Mouse (Mus musculus) heart, embryonic 13.5 days (tissue): ENCODE results near the gene Cdkn1b. TPM values are rescaled to one million over a fixed set of nuclear protein-coding genes. Genes with fewer than 3 reads are reported as not detected.

Experiments
- ATAC-seq: fragments of 200-750 bp; cut with Nextera tagmentation; 2 replicates; pipeline ENCODE4 v1.8.0; 2017; ENCODE audit warnings: moderate TSS enrichment; ENCODE audit not compliant: insufficient number of reproducible peaks, low FRiP score, low TSS enrichment; ENCODE audit errors: extremely low read depth
- H3K27ac ChIP-seq: fragments of 300-500 bp; sonication (generic); replicated peaks from 2 replicates; pipeline ENCODE4 v1.5.1; 2015; ENCODE audit warnings: moderate library complexity, mild to moderate bottlenecking, inconsistent platforms
- H3K27me3 ChIP-seq: fragments of 300-500 bp; sonication (generic); replicated peaks from 2 replicates; pipeline ENCODE4 v1.6.1; 2015; ENCODE audit warnings: mild to moderate bottlenecking, inconsistent platforms
- H3K36me3 ChIP-seq: fragments of 300-500 bp; sonication (generic); 2 replicates; pipeline ENCODE4 v1.6.1; 2015; ENCODE audit warnings: mild to moderate bottlenecking, inconsistent platforms
- H3K4me1 ChIP-seq: fragments of 300-500 bp; sonication (generic); 2 replicates; pipeline ENCODE4 v1.6.1; 2015; ENCODE audit warnings: inconsistent platforms
- H3K4me2 ChIP-seq: fragments of 300-500 bp; sonication (generic); 2 replicates; pipeline ENCODE4 v1.6.1; 2015; ENCODE audit warnings: inconsistent platforms, mild to moderate bottlenecking, moderate library complexity
- H3K4me3 ChIP-seq: fragments of 300-500 bp; sonication (generic); 2 replicates; pipeline ENCODE4 v1.5.1; 2015; ENCODE audit warnings: moderate library complexity, mild to moderate bottlenecking, inconsistent platforms
- H3K9ac ChIP-seq: fragments of 300-500 bp; sonication (generic); 2 replicates; pipeline ENCODE4 v1.6.1; 2015; ENCODE audit warnings: inconsistent platforms, mild to moderate bottlenecking, moderate library complexity
- H3K9me3 ChIP-seq: fragments of 300-500 bp; sonication (generic); 2 replicates; pipeline ENCODE4 v1.6.1; 2016; ENCODE audit warnings: inconsistent platforms
- whole genome bisulfite sequencing: fragments of 180-500 bp; shearing (Covaris S2); methylation state at CpG from one replicate; pipeline ENCODE4 v1.1.7; 2015; ENCODE audit warnings: mixed read lengths; 5-methylcytosine and 5-hydroxymethylcytosine counted together
- polyA plus RNA-seq: library from polyadenylated mRNA; unstranded; fragments of >200 nt; fragmentation: Nextera tagmentation; extraction: Ambion mirVana; gene quantifications from 2 replicates; pipeline ENCODE4 v1.2.1, GENCODE M21; 2015

The Cdkn1b gene
- polyA plus RNA-seq, 1 experiment from 2014 or later = 14.4 TPM

DNA sequence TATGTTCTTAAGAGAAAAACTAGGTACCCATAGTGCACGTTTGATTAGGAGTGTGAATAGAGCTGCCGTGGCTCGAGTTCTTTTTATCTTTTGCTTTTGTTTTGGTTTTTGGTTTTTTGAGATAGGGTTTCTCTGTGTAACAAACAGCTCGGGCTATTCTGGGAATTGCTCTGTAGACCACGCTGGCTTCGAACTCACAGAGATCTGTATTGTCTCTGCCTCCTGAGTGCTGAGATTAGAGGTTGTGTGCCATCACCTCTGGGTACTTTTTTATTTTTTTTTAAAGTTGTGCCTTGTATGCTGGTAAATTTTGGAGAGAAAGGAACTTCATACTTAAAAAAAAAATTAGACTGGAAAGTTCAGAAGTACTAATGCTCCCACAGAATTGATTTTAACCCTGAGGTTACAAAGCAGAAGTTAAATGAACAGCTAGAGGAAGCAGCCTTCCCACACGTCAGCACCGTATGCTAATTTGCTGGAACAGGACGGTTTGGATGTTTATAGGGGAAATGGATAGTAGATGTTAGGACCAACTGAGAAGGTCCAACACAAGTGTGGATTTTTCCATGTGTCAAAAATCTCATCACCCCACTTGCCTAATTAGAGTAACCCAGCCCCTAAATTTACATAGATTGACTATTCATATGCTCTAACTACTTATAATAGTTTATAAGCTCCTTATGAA is 2.5 kb downstream of the Cdkn1b start:
- Histone ChIP-seq H3K27ac (peak overlapping the region; percentile 99; the same call in 1 of the 2 replicates), H3K36me3 (peaks cover 22% of the 10 kb centered on the region), H3K4me3 (peak overlapping the region; percentile 97), H3K9me3 (no peaks in the 10 kb centered on the region), H3K4me1 (peaks cover 48% of the 10 kb centered on the region), H3K27me3 (0 out of 2 replicates have a peak, but pooled peaks cover 3% of the 10 kb centered on the region), H3K4me2 (peak overlapping the region; percentile 95), H3K9ac (peak overlapping the region; percentile 98)
- 29% methylated on average over 9 of the region's 9 CpGs for WGBS
- ATAC-seq = no peak

DNA sequence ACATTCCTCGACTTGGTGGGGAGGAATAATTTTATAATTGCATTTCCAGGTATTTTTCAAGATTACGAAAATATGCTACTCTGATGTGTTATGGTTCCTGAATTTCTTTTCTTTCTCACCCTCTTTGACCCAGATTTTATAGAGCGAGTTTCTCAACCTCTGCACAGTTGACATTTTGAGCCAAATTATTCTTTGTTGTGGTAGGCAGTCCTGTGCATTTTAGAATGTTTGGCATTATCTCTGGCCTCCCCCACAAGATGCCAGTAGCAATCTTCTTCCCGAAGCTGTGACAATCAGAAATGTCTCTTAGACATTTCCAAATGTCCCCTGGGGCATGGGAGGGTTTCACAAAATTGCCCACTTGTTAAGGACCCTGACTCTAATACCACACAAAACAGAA is 3.5 kb downstream of the Cdkn1b start:
- H3K36me3 ChIP-seq = peaks cover 22% of the 10 kb centered on the region
- no peaks in the 10 kb centered on the region for H3K27me3 ChIP-seq
- no peaks in the 10 kb centered on the region for H3K9me3 ChIP-seq
- peak overlapping the region; percentile 97 for H3K4me3 ChIP-seq
- peaks cover 49% of the 10 kb centered on the region for H3K4me1 ChIP-seq
- H3K4me2 ChIP-seq = peak overlapping the region; percentile 95
- H3K27ac ChIP-seq = no peak overlapping the region
- H3K9ac ChIP-seq = peak overlapping the region; percentile 63
- WGBS = 72% methylated on average over 4 of the region's 4 CpGs
- no peak for ATAC-seq

DNA sequence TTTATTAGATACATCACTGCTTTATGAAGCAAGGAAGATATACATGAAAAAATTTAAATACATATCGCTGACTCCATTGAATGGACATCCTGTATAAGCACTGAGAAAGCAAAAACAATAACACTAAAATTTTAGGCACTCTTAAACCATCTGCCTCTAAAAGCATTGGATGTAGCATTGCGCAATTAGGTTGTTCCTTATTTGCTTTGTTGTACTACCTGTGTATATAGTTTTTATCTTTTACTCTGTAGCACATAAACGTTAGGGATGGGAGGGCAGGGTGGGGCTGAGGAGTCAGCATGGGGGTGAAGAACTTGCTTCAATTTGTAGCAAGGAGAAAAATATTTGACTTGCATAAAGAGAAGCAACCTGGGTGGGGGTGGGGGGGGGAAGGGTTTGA is 4.1 kb downstream of the Cdkn1b start:
- Histone ChIP-seq H3K27me3 (no peaks in the 10 kb centered on the region), H3K4me2 (peak overlapping the region; percentile 95), H3K9ac (peak overlapping the region; percentile 40; the same call in 1 of the 2 replicates), H3K4me3 (peak overlapping the region; percentile 97), H3K27ac (no peak overlapping the region), H3K4me1 (peaks cover 46% of the 10 kb centered on the region), H3K36me3 (peaks cover 22% of the 10 kb centered on the region), H3K9me3 (no peaks in the 10 kb centered on the region)
- no peak for ATAC-seq
- WGBS = 70% methylated on average over 3 of the region's 3 CpGs

DNA sequence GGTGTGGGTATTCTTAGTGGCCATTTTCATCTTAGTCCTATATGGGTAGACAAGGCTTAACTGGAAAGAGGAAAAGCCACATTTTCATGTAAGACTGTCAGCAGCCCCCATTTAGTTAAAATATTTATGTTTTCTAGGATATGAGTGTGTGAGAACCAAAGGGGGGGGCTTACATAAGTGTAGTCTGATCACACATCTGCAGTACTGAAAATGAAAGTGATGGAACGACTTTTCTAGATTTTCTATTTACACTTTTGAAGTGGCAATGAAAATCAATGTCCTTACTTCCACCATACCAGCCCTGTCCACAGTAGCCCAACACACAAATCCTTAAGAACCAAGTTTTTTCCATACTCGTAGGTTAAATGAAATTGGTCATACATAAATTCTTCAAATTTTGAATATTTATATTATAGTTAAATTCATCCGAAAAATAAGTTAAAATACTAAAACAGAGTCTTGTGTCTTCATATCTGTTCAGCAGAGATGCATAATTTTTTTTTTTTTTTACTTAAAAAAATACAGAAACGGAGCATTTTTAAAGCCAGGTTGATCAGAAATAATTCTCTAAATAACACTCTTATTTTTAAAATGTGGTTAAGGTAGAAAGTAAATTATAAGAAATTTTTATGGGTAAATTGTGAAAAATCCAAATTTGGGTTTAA is 5.6 kb downstream of the Cdkn1b start:
- Histone ChIP-seq H3K4me2 (peak overlapping the region; percentile 40), H3K4me1 (peaks cover 56% of the 10 kb centered on the region), H3K27me3 (no peaks in the 10 kb centered on the region), H3K9ac (peak overlapping the region; percentile 54), H3K9me3 (no peaks in the 10 kb centered on the region), H3K36me3 (peaks cover 22% of the 10 kb centered on the region), H3K4me3 (0 out of 2 replicates have a peak overlapping the region, but pooled peaks have one; percentile 6), H3K27ac (no peak overlapping the region)
- no peak for ATAC-seq
- WGBS = 76% methylated on average over 4 of the region's 4 CpGs

DNA sequence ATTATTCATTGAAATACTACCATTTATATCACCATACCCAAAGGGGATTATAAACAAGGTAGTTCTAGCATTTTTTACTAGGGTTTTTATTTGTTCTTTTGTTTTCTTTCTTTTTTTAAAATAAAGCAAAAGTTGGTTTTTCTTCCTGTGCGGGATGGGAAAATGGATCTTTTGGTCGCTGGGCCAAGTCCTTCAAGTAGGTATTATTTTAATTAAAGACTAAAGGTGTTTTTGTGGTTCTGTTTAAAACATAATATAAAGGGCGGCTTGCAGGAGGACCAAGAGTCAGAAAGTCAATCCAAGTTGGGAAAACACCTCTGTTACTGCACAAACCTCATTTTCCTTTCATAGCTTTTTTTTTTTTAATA is 6.1 kb downstream of the Cdkn1b start:
- H3K9me3 ChIP-seq = no peaks in the 10 kb centered on the region
- no peak for ATAC-seq
- peak overlapping the region; percentile 91 for H3K4me2 ChIP-seq
- 38% methylated on average over 3 of the region's 3 CpGs for WGBS
- H3K4me3 ChIP-seq = peak overlapping the region; percentile 64
- H3K27ac ChIP-seq = peak overlapping the region; percentile 99
- peak overlapping the region; percentile 92 for H3K9ac ChIP-seq
- H3K4me1 ChIP-seq = peaks cover 61% of the 10 kb centered on the region
- H3K27me3 ChIP-seq = no peaks in the 10 kb centered on the region
- peaks cover 22% of the 10 kb centered on the region for H3K36me3 ChIP-seq

DNA sequence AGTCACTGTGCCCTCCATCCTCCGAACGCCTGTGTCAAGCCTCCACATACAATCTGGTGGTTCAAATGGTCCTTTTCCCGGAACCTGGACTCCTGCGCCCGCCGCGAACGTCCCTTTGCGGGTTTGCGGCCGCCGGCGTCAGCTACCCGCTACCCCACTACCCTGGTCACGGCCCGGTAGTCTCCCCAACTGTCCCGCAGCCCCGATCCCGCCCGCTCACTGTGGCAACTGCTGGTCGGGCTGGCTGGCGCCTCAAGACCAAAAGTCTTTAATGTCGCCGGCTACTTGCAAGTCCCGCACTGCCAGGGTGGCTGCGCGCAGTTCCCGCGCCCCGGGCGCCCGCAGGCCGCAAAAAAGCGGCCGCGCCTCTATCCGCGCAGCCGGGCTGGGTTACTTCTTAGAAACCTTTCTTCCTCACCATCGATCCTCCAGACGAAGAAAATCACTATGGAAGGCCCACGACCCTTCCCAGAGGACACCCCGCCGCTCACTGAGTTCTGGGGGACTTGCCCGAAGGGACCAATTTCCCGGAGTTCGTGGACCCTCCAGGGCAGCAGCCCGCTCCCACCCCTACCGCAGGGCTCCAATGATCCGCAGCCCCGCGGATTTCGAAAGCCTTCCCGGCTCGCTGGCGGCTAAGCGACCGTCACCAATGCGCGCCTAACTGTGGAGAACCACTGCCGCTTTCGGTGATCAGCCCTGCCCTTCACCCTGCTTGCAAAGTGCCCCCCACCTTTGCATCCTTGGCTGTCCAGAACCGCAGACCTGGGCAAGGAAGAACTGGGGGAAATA is 6.8 kb downstream of the Cdkn1b start:
- no peaks in the 10 kb centered on the region for H3K9me3 ChIP-seq
- H3K4me3 ChIP-seq = peak overlapping the region; percentile 64
- WGBS = under 1% methylated on average over 63 of the region's 63 CpGs
- H3K9ac ChIP-seq = peak overlapping the region; percentile 92
- H3K27me3 ChIP-seq = no peaks in the 10 kb centered on the region
- H3K4me2 ChIP-seq = peak overlapping the region; percentile 91
- H3K27ac ChIP-seq = peak overlapping the region; percentile 99
- H3K4me1 ChIP-seq = peaks cover 62% of the 10 kb centered on the region
- H3K36me3 ChIP-seq = peaks cover 20% of the 10 kb centered on the region
- ATAC-seq = peak; percentile 26; the same call in 1 of the 2 replicates

DNA sequence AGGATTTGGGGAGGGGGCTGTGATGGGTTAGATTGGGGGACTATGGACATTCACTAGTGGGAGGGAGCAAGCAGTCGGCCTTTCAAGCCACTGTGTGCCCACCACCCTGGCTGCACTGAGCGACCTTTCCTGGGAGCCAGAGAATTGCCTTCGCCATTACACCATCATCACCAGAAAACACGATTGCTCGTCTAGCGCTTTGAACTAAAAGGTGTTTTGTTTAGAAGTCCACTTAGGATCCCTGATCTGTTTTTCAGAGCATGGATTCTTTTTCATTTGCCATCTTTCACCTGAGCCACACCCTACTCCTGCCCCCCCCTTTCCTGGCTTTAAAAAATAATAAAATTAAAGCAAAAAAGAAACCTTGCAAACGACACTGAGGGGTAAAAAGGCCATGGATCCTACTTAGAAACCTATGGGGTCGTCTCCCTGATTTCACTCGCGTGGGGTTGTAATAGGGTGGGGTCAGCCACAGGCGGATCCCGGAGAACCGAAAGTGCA is 7.4 kb downstream of the Cdkn1b start:
- peak overlapping the region; percentile 99 for H3K27ac ChIP-seq
- H3K27me3 ChIP-seq = no peaks in the 10 kb centered on the region
- no peak for ATAC-seq
- peak overlapping the region; percentile 91 for H3K4me2 ChIP-seq
- peak overlapping the region; percentile 64 for H3K4me3 ChIP-seq
- peaks cover 14% of the 10 kb centered on the region for H3K36me3 ChIP-seq
- no peaks in the 10 kb centered on the region for H3K9me3 ChIP-seq
- 1% methylated on average over 13 of the region's 13 CpGs for WGBS
- H3K4me1 ChIP-seq = peaks cover 61% of the 10 kb centered on the region
- H3K9ac ChIP-seq = peak overlapping the region; percentile 92

DNA sequence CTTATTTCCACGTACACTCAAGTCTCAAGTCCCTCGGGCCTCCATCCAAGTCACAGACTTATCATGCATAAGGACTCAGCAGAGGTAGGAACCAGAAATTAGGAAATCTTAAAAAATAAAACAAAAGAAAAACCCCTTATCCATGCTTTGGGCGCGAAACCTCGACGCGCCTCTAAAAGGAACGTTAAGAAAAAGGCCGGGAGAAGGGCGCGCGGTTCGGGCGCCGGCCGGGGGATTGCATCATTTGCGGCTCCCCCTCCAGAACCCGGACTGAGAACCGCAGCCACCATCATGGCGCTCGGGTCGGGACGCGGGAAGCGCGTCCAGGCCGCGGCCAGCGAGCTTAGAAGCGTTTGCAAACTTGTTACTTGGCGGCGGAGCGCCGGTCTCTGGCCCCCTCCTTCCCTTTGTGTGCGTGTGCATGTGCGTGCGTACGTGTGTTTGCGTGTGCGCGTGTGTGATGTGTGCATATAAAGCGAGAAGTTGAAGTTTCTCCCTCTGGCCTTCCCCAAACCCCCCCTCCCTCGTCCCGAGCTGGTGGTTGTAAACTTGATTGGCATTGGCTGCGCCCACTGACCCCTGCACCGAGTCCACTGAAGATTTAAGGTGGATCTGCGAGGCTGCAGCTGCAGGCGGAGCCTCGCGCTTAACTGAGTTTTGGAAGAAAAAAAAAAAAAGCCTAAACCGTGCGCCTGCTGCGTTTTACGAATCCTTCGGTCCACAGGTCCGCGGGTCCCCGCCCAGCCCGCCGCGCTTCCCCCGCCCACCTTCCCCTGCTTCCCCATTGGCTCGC is 8.1 kb downstream of the Cdkn1b start:
- Histone ChIP-seq H3K27ac (peak overlapping the region; percentile 99), H3K36me3 (peaks cover 13% of the 10 kb centered on the region), H3K9ac (peak overlapping the region; percentile 92), H3K9me3 (no peaks in the 10 kb centered on the region), H3K4me3 (peak overlapping the region; percentile 64), H3K27me3 (no peaks in the 10 kb centered on the region), H3K4me1 (peaks cover 62% of the 10 kb centered on the region), H3K4me2 (peak overlapping the region; percentile 91)
- ATAC-seq = peak; percentile 76
- under 1% methylated on average over 63 of the region's 63 CpGs for WGBS

DNA sequence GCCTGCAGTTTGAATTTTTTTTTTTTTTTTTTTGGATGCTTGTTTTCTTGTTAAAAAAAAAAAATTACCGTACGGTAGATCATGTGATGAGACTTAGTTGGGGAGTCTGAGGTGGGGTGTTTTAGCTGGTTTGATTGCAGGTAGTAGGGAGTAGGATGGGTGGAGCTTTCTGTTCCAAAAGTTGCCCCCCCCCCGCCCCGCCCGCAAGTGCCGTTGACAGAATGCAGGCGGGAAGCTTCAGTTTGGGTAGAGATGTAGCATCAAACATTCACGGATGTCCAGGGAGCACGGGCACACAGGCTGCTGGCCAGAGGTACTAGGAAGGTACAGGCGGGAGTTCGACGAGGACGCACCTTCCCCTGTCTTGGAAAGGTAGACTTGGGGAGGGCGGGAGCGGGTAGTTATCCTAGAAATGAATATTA is 8.7 kb downstream of the Cdkn1b start:
- peak; percentile 20; the same call in 1 of the 2 replicates for ATAC-seq
- WGBS = 2% methylated on average over 15 of the region's 15 CpGs
- H3K4me1 ChIP-seq = peaks cover 60% of the 10 kb centered on the region

DNA sequence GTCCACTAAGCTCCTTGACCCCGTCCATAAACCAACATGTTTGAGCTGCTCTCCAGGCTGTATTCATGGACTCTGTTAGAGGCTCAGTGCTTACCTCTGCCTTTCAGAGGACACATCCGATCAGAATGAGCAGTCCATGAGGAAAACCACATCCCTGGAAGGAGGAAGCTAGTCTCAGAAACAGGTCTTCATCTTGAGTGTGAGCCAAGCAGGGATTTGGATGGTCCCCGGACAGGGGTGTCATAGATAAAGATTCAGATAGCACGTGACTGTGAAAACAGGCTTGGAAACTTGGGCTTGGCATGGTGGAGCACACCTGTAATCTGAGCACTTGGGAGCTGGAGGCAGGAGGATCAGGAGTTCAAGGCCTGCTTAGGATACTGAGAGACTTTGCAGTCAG is 9.7 kb downstream of the Cdkn1b start:
- Histone ChIP-seq H3K9me3 (no peaks in the 10 kb centered on the region), H3K4me1 (peaks cover 59% of the 10 kb centered on the region), H3K9ac (peak overlapping the region; percentile 78), H3K27me3 (no peaks in the 10 kb centered on the region), H3K4me2 (peak overlapping the region; percentile 91), H3K27ac (peak overlapping the region; percentile 37; the same call in 1 of the 2 replicates), H3K36me3 (peaks cover 5% of the 10 kb centered on the region; the same call in 1 of the 2 replicates), H3K4me3 (peak overlapping the region; percentile 64)
- WGBS = 39% methylated on average over 4 of the region's 4 CpGs
- ATAC-seq = no peak

More for the DNA sequence above, 8.7 kb downstream of the Cdkn1b start:
- Histone ChIP-seq H3K27me3 (no peaks in the 10 kb centered on the region), H3K4me3 (peak overlapping the region; percentile 64), H3K27ac (peak overlapping the region; percentile 99), H3K9me3 (no peaks in the 10 kb centered on the region), H3K4me2 (peak overlapping the region; percentile 91), H3K36me3 (peaks cover 7% of the 10 kb centered on the region; the same call in 1 of the 2 replicates), H3K9ac (peak overlapping the region; percentile 92)
